Mouse (Mus musculus) stomach, embryonic 14.5 days (tissue): ENCODE data around the gene Cdk4. TPM values are rescaled to one million over a fixed set of nuclear protein-coding genes. Genes with fewer than 3 reads are reported as not detected.

Source experiments
- ATAC-seq: fragments of 200-750 bp; cut with Nextera tagmentation; 2 replicates; pipeline ENCODE4 v1.8.0; 2017; ENCODE audit warnings: low read depth, moderate TSS enrichment; ENCODE audit not compliant: insufficient number of reproducible peaks, insufficient read depth, low FRiP score
- H3K27ac ChIP-seq: fragments of 300-500 bp; sonication (generic); 2 replicates; pipeline ENCODE4 v1.5.1; 2014; ENCODE audit warnings: mild to moderate bottlenecking, low read length, moderate library complexity, mixed read lengths
- H3K27me3 ChIP-seq: fragments of 300-500 bp; sonication (generic); 2 replicates; pipeline ENCODE4 v1.6.1; 2014; ENCODE audit warnings: low read length, control low read depth, mixed read lengths; ENCODE audit not compliant: control insufficient read depth, insufficient read depth
- H3K36me3 ChIP-seq: fragments of 300-500 bp; sonication (generic); 2 replicates; pipeline ENCODE4 v1.6.1; 2014; ENCODE audit warnings: mild to moderate bottlenecking, control low read depth, low read length, moderate library complexity, mixed read lengths; ENCODE audit not compliant: control insufficient read depth, insufficient read depth
- H3K4me1 ChIP-seq: fragments of 300-500 bp; sonication (generic); 2 replicates; pipeline ENCODE4 v1.6.1; 2014; ENCODE audit warnings: low read length, control low read depth, mixed read lengths; ENCODE audit not compliant: control insufficient read depth, insufficient read depth
- H3K4me2 ChIP-seq: fragments of 300-500 bp; sonication (generic); replicated peaks from 2 replicates; pipeline ENCODE4 v1.6.1; 2014; ENCODE audit warnings: low read depth, low read length, control low read depth
- H3K4me3 ChIP-seq: fragments of 300-500 bp; sonication (generic); 2 replicates; pipeline ENCODE4 v1.5.1; 2014; ENCODE audit warnings: low read depth, low read length, control low read depth
- H3K9ac ChIP-seq: fragments of 300-500 bp; sonication (generic); replicated peaks from 2 replicates; pipeline ENCODE4 v1.6.1; 2014; ENCODE audit warnings: low read depth, mild to moderate bottlenecking, control low read depth, low read length, moderate library complexity, mixed read lengths
- H3K9me3 ChIP-seq: fragments of 300-500 bp; sonication (generic); 2 replicates; pipeline ENCODE4 v1.6.1; 2016; ENCODE audit warnings: low read depth, low read length, control low read depth; ENCODE audit not compliant: control insufficient read depth
- WGBS: fragments of 180-500 bp; shearing (Covaris S2); extraction: QIAGEN DNeasy Blood & Tissue Kit; methylation state at CpG from one replicate; pipeline ENCODE4 v1.1.7; 2014; 5-methylcytosine and 5-hydroxymethylcytosine counted together
- polyA plus RNA-seq: library from polyadenylated mRNA; unstranded; fragments of >200 nt; fragmentation: Nextera tagmentation; extraction: Ambion mirVana; gene quantifications from 2 replicates; pipeline ENCODE4 v1.2.1, GENCODE M21; 2014

Gene Cdk4
- polyA plus RNA-seq, 1 experiment from 2014 or later, result 1,817 TPM

DNA sequence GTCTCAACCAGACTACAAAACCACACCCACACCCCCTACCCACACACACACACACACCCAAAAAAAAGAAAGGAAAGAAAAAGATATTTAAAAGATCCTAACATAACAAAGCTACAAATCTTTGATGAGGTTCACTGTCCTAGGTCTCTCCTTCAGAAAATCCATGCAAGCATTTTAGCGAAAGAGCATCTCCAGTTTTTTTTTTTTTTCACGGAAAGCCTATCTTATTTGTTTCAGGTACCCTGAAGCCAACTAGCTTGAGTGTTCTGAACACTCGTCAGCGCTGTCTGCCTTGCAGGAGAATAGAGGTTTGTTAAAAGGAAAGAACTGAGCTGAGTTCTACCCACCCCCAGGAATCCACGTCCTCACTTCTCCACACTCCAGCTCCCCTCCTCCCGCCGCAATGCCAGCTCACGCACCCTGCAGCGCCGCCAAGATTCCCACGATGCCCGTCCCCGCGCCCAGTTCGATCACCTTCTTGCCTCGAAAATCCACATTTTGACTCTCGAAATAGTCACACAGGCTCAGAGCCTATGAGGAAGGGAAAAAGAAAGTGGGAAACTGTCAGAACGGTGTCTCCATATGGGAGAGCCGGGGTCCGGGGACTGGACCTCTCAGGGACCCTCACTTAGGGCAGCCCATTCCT is 22.6 kb upstream of the Cdk4 start:
- peaks cover 5% of the 10 kb centered on the region for H3K4me1 ChIP-seq
- no peak overlapping the region; the same call in 1 of the 2 replicates for H3K27ac ChIP-seq
- peak overlapping the region; percentile 99 for H3K4me2 ChIP-seq
- H3K36me3 ChIP-seq, result peaks cover 2% of the 10 kb centered on the region; the same call in 1 of the 2 replicates
- no peaks in the 10 kb centered on the region for H3K9me3 ChIP-seq
- no peak for ATAC-seq
- H3K27me3 ChIP-seq, result no peaks in the 10 kb centered on the region
- peak overlapping the region; percentile 60 for H3K9ac ChIP-seq
- WGBS, result 1% methylated on average over 20 of the region's 20 CpGs
- H3K4me3 ChIP-seq, result peak overlapping the region; percentile 72

GRCm38 (mm10) chr10:127041274-127041766 is 22.0 kb upstream of the Cdk4 start, which contains the start of the genes Mettl1 and Eef1akmt3:
Gene Mettl1, plus strand, starts transcription at chr10:127041414.
Gene Eef1akmt3, minus strand, starts transcription at chr10:127041513.
- Histone ChIP-seq H3K4me3 (peak within 1 kb of the TSS; percentile 72), H3K9ac (peak within 1 kb of the TSS; percentile 60), H3K4me2 (peak within 1 kb of the TSS; percentile 99), H3K4me1 (peaks cover 5% of the 10 kb centered on the region), H3K9me3 (no peaks in the 10 kb centered on the region), H3K27ac (peak within 1 kb of the TSS; percentile 52), H3K36me3 (peaks cover 2% of the 10 kb centered on the region; the same call in 1 of the 2 replicates), H3K27me3 (no peaks in the 10 kb centered on the region)
- ATAC-seq, result peak; percentile 60; the same call in 1 of the 2 replicates
- WGBS, result under 1% methylated on average over 28 of the region's 28 CpGs

- Histone ChIP-seq H3K4me2 (peak overlapping the region; percentile 99), H3K9me3 (no peaks in the 10 kb centered on the region), H3K4me3 (peak overlapping the region; percentile 72), H3K36me3 (peaks cover 2% of the 10 kb centered on the region; the same call in 1 of the 2 replicates), H3K27ac (peak overlapping the region; percentile 52), H3K4me1 (peaks cover 5% of the 10 kb centered on the region), H3K27me3 (no peaks in the 10 kb centered on the region), H3K9ac (peak overlapping the region; percentile 60)
- WGBS, result under 1% methylated on average over 44 of the region's 44 CpGs
- peak; percentile 83 for ATAC-seq
Measured at GRCm38 (mm10) chr10:127041774-127042338, 21.5 kb upstream of the Cdk4 start.

DNA sequence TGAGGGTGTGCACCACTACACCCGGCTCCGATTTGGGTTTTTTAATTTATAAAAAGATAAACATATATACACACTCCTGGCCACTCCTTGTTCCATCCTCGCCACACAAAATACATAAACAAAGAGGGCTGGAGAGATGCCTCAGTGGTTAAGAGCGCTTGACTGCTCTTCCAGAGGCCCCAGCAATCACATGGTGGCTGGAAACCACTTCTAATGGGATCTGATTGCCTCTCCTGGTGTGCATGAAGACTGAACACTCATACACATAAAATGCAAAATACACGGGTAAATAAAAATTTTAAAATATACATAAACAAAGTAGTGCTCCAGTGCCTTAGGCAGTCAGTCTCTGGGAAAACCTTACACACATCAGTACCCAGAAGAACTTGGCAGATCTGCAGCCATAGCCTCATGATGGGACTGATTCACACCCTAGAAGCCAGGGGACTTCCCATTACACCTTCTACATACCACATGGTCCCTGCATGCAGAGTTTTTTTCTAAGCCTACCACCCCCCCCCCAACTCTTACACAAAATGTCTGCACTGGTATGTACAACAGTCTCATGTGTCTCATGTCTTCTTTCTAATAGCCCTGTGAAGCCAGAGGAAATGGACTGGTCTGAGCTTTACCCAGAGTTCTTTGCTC is 20.7 kb upstream of the Cdk4 start:
- Histone ChIP-seq H3K4me3 (peak overlapping the region; percentile 72), H3K9ac (peak overlapping the region; percentile 60; the same call in 1 of the 2 replicates), H3K4me2 (peak overlapping the region; percentile 99), H3K27ac (no peak overlapping the region; the same call in 1 of the 2 replicates), H3K9me3 (no peaks in the 10 kb centered on the region), H3K36me3 (peaks cover 2% of the 10 kb centered on the region; the same call in 1 of the 2 replicates), H3K4me1 (peaks cover 5% of the 10 kb centered on the region), H3K27me3 (peaks cover under 1% of the 10 kb centered on the region; the same call in 1 of the 2 replicates)
- WGBS, result 13% methylated on average over 5 of the region's 5 CpGs
- ATAC-seq, result no peak; the same call in 1 of the 2 replicates

DNA sequence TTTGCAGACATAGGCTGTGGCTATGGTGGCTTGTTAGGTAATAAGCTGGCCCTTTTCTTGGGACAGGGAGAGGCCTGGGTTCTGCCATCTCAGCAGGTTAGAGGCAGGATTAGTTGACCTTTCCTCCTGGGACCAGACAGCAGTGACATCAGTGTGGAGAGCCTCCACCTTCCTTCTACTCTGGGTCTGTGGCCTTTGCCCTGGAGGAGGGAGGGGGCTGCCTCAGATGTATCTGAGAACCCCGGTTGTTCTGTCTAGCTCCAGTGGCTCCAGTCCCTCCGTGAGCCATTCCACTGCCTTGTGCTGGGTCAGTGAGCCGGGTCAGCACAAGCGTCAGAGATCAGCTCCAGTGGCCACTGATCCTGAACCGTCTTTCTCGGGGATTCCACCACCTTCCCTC is 20.1 kb upstream of the Cdk4 start:
- WGBS, result 87% methylated on average over 6 of the region's 6 CpGs
- Histone ChIP-seq H3K9ac (no peak overlapping the region), H3K4me2 (no peak overlapping the region), H3K27ac (no peak overlapping the region), H3K27me3 (peaks cover 6% of the 10 kb centered on the region), H3K4me1 (peaks cover 5% of the 10 kb centered on the region), H3K4me3 (no peak overlapping the region), H3K36me3 (peaks cover 2% of the 10 kb centered on the region; the same call in 1 of the 2 replicates), H3K9me3 (no peaks in the 10 kb centered on the region)
- ATAC-seq, result no peak

DNA sequence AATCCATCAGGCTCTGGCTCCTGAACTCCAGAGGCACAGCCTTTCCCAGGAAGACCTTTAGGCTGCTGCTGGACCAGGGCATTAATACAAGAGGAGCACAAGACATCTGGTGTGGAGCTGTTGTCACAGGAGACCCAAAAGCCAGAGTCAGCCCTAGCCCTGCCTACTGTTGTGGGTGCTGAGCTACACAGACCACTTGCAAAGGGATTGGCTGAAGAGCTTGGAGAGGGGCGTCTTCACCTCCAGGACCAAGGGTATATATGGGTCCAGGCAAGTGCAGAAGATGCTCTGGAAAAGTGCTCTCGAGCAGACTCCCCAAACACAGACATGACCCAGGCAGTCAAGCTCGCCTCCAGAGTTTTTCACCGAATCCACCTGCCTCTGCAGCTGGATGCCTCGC is 15.4 kb upstream of the Cdk4 start, which contains the start of gene Cyp27b1:
Cyp27b1 (plus strand) TSS at position 297 of the 400 bp plus-strand sequence.
- Histone ChIP-seq H3K4me3 (0 out of 2 replicates have a peak within 1 kb of the TSS, but pooled peaks have one; percentile 12), H3K36me3 (peaks cover 2% of the 10 kb centered on the region; the same call in 1 of the 2 replicates), H3K4me2 (peak within 1 kb of the TSS; percentile 33), H3K27me3 (peaks cover 32% of the 10 kb centered on the region), H3K27ac (no peak within 1 kb of the TSS), H3K9me3 (no peaks in the 10 kb centered on the region), H3K9ac (no peak within 1 kb of the TSS), H3K4me1 (peaks cover 8% of the 10 kb centered on the region)
- ATAC-seq, result no peak
- WGBS, result 32% methylated on average over 5 of the region's 5 CpGs

GRCm38 (mm10) chr10:127048608-127049394 is 14.5 kb upstream of the Cdk4 start:
- 0 out of 2 replicates have a peak, but pooled peaks cover 7% of the 10 kb centered on the region for H3K4me1 ChIP-seq
- no peak overlapping the region for H3K9ac ChIP-seq
- no peak overlapping the region for H3K27ac ChIP-seq
- peaks cover 2% of the 10 kb centered on the region; the same call in 1 of the 2 replicates for H3K36me3 ChIP-seq
- ATAC-seq, result no peak
- H3K4me3 ChIP-seq, result 0 out of 2 replicates have a peak overlapping the region, but pooled peaks have one; percentile 12
- no peaks in the 10 kb centered on the region for H3K9me3 ChIP-seq
- H3K27me3 ChIP-seq, result peaks cover 32% of the 10 kb centered on the region
- 4% methylated on average over 35 of the region's 35 CpGs for WGBS
- H3K4me2 ChIP-seq, result peak overlapping the region; percentile 33
